Mouse (Mus musculus) adrenal gland, postnatal 25 days (tissue): ENCODE data around the gene Hoxd11. TPM values are rescaled to one million over a fixed set of nuclear protein-coding genes. Genes with fewer than 3 reads are reported as not detected.

Experiments used
- DNase-seq: peaks from one replicate; pipeline ENCODE4 v3.0.0; 2021; ENCODE audit warnings: mixed read lengths
- total RNA-seq: library from RNA; stranded (reverse); gene quantifications from 2 replicates; pipeline ENCODE4 v1.2.3, GENCODE M21; 2021

Gene Hoxd11
- total RNA-seq, 1 experiment from 2014 or later: not detected

DNA sequence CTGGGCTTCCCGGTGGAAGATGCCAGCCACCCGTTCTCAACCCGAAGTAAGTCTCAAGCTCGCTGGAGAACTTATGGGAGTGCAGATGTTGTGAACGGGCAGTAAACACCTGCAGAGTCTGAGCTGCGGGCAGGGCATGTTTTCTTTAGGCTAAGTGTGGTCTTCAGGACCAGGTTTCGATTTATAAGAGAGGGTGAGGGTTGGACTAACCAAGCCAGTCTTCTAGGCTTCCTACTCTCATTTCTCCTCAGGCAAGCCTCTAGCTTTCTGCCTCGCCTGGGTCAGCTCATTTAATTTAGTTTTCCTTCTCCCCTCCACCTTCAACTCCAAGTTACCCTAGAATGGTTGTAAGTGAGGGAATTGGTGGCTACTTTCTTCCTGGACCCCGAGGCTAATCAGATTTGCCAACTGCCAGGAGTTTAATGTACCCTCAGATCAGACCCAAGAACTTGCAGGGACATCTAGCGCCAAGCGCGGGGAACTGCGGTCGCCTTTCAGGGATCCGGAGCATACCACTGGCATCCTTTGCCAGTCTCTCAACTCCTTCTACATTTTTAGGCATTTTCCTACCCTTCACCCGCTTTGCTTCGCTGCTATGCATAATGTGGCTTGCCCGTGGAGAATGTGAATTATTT, 15.9 kb upstream of the Hoxd11 start:
- DNase-seq: peak; percentile 55

DNA sequence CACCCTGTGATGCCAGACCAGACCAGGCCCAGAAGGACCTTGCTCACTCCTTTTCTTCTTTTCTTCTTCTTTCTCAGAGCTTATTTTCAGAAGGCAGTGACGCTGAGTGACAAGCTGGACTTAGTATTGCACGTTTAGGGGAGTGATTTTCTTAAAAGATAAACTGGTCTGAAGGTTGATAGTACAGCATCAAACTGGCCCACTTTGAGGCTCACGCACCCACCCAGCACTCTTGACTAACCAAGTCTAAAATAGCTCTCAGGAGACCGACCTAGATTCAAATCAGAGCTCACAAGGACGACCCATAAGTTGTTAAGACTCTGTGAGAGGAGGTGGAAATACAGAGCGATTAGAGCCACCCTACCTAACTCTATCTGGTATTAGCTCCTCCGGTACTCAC, 12.9 kb upstream of the Hoxd11 start:
- DNase-seq: no peak

DNA sequence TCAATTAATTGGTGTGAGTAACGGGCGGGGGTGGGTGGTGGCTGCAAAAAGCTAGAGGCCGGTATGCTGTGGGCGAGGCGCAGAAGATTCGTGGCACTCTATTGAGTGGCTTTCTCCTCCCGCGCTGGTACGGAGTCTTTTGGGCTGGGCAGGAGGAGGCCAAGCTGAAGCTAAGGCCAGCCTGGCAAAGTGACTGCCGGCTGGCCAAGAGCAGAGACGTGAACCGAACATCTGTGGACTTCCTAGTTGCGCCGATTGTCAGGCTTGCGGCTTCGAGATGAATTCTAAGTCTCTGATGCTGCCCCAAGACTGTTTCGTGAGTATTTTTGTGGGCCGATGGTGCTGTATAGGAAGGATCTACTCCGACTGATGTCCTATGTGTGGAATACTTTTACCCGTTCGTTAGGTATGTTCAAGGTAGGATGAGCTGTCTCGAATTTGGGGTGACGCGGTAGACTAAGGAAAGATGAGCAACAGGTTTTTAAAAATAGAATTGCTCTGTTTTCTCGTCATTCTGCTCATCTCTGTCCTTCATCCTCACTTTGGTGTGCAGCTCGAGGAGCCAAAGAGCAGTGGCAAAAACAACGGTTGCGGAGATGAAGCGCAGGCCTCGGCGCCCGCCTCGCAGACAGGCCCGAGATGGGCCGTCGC, 12.0 kb upstream of the Hoxd11 start:
- DNase-seq: no peak

DNA sequence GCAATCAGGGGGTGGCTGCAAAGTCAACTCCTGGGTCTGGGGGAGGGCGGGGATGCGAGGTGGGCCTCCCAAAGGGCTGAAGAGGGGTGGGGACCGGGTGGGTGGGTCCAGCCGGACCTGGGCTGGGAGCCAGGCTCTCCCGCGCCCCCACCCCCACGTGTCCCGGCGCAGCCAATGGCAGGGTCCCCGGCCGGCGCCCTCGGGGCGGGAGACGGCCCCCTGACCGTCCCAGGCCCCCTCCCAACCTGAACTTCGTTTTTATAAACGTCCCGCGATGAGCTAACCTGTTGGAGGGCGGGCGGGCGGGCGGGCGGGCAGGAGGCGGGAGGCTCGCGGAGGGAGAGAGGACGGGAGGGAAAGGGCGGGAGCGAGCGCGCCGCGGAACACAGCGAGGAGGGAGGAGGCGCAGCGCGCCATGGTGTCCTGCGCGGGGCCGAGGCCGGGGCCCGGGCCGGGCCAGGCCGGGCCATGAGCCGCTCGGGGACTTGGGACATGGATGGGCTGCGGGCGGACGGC, 11.5 kb upstream of the Hoxd11 start, which contains the start of gene Hoxd13:
Gene Hoxd13 (plus strand): TSS at position 469 of the 516 bp plus-strand sequence.
- no peak for DNase-seq

DNA sequence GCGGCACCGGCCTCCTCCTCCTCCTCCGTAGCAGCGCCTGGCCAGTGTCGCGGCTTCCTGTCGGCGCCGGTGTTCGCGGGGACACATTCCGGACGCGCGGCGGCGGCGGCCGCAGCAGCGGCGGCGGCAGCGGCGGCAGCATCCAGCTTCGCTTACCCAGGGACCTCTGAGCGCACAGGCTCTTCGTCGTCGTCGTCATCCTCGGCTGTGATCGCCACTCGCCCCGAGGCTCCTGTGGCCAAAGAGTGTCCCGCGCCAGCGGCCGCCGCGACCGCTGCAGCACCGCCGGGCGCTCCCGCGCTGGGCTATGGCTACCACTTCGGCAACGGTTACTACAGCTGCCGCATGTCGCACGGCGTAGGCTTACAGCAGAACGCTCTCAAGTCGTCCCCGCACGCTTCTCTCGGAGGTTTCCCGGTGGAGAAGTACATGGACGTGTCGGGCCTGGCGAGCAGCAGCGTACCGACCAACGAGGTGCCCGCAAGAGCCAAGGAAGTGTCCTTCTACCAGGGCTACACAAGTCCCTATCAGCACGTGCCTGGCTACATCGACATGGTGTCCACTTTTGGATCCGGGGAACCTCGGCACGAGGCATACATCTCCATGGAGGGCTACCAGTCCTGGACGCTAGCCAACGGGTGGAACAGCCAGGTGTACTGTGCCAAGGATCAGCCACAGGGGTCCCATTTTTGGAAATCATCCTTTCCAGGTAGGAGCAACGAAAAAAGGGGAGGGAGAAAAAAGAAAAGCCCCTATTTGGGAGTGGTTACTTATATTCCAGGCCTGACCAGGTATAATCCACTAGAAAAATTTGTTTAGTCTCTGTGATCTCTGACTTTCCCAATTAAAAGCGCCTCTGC, 10.8 kb upstream of the Hoxd11 start:
- no peak for DNase-seq

DNA sequence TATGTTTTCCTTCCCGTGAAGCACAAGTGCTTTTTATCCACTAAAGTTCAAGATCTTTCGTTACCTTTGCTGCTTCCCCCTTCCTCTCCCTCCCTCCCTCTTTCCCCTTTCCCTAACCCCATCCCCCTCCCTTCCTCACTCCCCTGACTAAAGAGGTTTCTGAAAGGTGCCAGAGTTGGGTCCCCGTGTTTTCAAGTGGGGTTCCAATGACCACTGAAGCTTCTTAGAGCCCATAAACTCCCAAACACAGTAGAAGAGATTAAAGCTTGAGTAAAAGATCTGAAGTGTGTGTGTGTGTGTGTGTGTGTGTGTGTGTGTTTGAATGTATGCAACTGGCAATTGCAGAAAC, 10.2 kb upstream of the Hoxd11 start:
- DNase-seq: no peak

DNA sequence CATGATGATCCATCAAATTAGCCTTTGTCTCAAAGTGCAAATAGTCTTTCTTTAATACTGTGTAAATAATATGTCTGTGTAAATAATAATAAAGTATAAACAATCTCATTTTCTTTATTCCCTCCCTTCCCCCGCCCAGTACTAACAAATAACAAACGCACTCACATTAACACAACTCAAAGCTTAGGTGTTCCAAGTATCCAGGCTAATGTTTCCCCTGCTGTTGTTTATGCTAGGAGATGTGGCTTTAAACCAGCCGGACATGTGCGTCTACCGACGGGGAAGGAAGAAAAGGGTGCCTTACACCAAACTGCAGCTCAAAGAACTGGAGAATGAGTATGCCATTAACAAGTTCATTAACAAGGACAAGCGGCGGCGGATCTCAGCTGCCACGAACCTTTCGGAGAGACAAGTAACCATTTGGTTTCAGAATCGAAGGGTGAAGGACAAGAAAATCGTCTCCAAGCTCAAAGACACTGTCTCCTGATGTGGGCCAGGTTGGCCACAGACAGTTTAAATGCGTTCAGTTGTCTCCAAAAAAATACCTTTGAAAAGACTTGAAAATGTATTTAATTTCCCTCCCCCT, 9.6 kb upstream of the Hoxd11 start:
- DNase-seq: no peak

DNA sequence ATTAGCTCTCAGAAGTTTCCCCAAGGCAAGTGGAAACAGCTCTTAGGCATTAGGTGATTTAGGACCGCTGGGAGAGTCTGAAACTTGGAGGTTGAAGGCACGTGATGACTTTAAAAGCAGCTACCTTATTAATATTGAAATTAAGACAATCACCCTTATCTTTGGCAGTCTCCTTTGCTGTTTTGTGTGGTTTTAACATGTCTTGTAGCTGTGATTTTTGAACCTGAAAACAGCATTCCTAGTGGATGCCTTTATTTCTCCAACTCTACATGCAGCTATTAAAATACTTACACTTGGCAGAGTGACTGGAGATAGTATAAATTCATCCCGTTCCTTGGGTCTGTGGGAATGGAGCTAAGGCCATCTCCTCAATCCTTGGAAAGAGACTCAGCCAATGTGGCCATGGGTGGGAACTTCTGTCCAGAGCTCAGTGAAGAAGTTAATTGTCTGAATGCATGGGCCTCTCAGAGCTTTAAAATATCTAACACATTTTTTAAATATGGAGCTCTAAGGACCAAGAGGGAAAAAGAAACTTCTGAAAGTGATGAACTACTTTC, 8.6 kb upstream of the Hoxd11 start:
- DNase-seq: no peak

DNA sequence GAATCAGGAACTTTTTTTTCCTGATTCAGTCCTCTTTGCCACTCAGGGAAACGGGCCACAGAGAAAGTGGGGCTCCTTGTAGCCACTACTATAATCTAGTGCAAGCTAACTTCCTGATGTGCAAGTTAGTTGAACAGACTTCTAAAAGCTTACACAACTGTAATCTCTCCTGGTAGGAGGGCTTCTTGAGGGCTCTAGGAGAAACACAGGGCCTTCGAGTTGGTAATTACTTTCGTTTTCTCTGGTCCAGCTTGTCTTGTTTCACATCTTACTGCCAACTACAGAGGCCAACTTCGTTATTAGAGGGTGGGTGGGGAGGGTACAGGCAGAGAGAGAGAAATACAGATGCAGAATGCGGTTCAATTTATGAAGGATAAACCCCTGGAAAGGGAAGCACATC, 7.5 kb upstream of the Hoxd11 start:
- no peak for DNase-seq

DNA sequence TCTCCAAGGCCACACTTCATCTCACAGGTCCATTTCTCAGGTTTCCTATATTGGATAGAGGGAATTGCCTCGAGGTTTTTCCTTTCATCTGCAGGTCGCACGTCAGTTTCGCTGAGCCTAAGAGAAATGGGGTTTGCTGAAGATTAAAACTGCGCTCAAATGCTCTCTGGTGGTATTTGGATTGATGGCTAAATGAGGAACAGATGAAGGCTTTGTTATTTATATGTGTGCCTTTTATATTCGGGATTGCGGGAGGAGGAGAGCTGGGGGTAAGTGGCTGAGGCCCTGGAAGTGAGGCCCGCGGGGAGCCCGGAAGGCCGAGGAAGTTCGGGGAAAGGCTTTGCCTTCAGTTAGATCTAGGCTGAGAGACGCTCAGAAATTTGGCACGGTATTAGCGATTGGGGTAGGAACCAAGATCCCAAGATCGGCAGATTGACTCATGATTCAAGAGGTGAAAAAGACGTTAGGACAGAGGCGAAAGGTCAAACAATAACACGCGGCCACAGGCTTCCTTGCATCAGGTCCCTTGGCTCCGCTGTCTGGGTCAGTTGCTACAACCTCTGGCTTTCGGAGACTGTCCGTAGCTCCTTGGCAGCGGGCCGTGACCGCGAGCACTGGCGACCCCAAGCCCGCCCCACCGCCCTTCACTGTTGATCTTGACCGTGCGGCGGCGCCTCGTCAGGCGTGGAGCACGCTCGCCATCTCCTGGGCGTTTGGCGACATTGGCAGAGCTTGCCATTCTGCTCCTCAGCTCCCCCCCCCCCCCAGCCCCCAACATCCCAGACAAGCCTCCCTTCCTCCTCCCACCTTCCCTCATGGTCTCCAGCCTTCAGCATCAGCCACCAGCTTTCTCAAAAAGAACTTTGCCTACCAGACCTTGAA, 6.6 kb upstream of the Hoxd11 start:
- peak; percentile 55 for DNase-seq

DNA sequence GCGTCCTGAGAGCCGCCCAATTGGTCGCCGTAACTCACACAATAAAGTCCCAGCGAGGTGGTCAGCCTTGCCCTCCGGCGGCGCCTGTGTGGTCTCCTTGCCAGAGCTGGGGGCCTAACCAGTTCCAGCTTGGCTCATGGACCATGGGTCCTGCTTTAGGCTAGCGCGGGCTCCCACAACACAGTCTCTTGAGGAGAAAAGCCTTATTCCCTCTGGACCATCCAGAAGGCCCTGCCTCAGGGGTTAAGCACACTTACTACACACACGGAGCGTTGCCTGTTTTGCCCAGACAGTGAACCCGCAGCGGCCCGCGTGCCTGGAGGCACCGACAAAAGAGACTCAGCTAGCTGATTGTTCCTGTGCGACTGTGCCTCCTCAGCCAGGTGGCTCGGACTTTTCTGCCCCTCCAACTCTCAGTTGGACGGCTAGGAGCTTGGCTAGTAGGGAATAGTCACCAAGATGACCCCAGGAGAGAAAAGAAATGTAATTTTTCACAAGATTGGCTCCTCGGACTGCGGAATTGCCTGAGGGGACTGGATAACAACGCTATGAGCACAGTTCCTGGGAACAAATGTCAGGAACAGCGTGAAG, 5.4 kb upstream of the Hoxd11 start:
- DNase-seq: no peak

DNA sequence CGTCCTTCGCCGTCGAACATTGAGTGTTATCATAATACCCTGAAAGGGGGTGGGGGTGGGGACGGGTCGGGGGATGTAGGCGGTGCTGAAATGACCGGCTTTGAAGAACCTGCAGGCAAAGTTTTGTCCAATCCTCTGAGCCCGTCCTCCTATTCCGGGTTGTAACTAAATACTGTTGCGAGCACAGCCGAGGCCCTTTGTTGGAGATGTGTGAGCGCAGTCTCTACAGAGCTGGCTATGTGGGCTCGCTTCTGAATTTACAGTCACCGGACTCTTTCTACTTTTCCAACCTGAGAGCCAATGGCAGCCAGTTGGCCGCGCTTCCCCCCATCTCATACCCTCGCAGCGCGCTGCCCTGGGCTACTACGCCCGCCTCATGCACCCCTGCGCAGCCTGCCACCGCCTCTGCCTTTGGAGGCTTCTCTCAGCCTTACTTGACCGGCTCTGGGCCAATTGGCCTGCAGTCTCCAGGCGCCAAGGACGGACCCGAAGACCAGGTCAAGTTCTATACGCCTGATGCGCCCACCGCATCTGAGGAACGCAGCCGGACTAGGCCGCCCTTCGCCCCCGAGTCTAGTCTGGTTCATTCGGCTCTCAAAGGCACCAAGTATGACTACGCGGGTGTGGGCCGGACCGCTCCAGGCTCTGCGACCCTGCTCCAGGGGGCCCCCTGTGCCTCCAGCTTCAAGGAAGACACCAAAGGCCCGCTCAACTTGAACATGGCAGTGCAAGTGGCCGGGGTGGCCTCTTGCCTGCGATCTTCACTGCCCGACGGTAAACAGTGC, 4.3 kb upstream of the Hoxd11 start, which contains the start of gene Hoxd12:
Gene Hoxd12 (plus strand): TSS at position 133 of the 785 bp plus-strand sequence.
- no peak for DNase-seq

DNA sequence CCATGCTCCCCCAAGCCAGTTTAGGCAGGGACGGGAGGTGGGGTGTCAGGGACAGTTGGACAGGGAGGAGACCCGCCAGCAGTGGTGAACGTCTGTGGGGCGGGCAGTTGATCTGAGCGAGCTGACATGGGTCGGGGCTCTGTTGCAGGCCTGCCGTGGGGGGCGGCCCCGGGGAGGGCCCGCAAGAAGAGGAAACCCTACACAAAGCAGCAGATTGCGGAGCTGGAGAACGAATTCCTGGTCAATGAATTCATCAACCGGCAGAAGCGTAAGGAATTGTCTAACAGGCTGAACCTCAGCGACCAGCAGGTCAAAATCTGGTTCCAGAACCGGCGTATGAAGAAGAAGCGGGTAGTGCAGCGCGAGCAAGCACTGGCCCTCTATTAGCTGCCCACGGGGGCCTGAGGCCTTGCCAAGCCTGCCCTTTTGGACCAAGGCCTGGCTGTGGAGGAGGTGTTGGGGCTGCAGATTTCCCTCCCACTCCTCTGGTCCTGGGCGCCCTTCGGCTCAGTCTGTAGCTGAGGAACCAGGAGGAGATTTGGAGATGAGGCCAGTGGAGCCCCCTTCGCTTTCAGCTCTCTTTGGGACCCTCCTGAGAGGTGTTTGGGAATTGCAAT, 3.6 kb upstream of the Hoxd11 start:
- DNase-seq: no peak

DNA sequence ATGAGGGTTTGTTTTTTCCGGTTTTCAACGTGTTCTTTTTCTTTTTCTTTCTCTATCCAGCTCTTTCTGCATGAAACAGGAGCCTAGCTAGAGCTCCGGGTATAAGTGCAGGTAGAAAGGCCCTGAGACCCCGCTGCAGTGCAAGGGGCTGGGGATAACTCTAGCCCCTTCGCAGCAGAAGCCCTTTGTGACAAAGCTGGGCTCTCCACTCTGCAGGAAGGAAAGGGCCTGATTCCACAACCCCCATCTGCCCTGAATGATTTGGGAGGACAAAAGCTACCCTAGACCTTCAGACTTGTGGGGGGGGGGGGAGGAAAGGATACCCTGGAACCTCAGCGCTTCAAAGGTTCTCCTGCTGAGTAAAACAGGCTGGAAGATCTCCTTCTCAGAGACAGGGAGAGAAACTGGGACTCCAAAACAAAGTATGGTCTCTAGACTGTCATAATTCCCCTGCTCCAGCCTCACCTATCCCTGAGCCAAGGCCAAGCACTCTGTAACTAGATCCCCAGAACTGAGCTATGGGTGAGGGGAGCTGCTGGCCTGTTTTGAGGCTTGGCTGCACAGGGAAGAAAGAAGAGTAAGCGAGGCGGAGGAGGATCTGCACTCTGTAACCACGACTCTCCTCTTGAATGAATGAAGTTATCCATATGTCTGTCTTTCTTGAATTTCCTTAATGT, 2.8 kb upstream of the Hoxd11 start:
- no peak for DNase-seq

DNA sequence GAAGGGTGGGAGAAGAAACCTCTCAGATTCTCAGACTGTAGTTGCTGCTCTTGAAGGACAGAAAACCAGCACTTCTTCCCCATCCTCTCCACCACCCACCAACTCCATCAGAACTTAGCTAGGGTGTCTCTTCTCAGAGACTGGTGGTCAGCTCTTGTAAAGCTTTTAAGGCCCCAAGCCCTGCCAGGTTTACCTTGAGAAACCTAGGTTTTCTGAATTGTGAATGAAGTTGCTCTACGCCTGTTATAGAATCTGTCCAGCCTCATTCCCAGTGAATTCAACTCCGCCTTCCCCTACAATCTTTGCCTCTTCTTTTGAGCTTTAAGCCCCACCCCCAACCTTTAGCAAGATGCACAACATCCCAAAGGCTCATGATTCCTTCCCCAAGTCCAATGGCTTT, 2.3 kb upstream of the Hoxd11 start:
- DNase-seq: no peak

DNA sequence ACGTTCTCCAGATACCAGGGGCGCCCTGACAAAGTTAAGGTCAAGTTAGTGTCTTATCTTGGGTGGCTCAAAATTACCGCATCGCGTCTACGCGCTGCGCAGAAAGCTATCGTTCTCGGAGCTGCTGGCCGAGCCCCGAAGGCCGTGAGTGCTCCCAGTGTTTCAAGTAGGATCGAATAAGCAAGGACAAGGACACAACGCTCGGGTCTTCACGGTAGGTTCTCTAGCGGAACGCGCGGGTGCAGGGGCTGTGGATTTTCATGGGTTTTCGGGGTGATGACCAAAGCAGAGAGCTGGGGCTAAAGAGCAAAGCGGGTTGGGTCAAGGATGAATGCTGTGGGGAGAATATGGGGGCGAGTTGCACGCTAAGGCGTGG, 227 bp downstream of the Hoxd11 start:
- no peak for DNase-seq

DNA sequence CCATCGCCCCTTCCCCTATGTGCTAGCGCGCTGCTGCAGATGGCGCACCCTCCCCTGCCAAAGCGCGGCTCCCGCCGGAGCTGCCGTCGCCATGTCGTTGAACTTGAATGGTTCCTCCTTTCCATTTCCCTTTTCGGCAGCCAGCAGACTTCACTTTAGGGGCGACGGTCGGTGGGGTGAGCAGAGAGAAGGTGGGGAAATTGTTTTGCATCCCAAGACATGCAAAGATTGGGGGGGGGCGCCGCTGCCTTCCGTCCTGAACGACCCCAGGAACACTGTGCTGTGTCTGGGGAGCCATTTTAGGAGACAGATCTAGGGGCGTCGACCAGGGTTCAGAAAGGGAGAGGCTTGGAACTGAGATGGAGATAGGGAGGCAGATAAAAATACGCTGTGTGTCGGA, 623 bp downstream of the Hoxd11 start:
- DNase-seq: no peak

DNA sequence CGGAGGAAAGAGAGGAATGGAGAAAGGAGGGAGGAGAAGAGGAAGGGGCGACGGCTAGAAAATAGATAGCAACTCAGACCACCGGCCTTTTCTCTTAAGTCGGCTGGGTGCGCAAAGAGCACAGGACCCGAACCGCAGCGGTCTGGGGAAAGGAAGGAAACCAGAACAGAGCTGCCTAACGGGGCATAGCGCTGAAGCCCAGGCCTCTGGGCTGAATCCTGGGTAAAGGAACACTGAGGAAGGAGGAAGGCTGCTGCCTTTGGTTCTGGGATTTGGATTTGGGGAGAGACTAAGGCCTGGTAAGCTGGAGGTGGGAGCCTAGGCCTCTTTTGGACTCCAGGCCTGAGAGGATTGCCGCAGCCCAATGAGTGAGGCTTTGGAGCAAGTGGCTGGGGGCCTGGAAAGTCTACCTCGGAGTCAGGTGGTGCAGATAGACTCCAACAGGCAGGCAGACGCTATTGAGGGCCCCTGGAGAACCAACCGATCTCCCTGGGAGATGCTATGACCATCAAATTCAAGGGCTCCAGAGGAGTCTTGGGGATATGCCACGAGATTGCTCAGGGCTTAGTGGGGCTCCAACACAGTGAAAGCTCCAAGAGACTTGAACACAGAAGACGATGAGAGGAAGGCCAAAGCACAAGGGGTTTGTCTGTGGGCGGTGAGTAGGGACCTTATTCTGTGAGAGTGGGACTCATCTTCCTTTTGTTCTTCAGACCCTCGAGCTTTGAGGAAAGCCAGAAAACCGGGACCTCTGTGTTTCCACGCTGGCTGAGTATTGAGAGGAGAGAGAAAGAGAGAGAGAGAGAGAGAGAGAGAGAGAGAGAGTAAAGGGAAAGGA, 1.4 kb downstream of the Hoxd11 start:
- DNase-seq: no peak
